Mouse (Mus musculus) v-Abl transformed pro-B cells (cell line): Measurements from ENCODE around the gene Grhl1.
"Not testable (repeated sequence)": the region's sequence is repeated elsewhere in the genome, so short reads cannot be mapped to it uniquely, and the experiment has no call there.

Experiments used
- in situ Hi-C, 2 experiments: fragments of 400-800 bp; cut with MboI; formaldehyde crosslinking; loops; one replicate each; pipeline ENCODE4 v1.15.1; 2025; ENCODE audit not compliant: unreplicated experiment in 2 of 2

The Grhl1 gene

DNA sequence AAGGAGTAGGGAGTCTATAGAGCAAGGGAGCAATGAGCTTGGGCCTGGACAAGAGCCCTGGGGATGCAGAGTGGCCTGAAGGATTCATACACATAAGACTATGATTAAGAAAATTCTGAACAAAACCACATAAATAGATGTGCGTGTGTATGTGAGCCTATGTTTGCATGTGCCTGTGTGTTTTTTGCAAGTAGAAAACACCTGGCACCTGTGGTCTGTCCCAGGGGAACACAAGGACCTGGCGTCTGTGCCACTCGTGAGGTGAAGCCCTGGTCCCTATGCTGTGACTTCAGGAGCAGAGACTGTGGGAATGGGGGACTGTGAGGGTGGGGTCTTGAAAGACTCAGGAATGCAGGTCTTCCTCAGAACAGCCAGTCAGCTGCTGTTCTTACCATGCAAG is 62.6 kb downstream of the Grhl1 start:
- in situ Hi-C loops = no loop called here

DNA sequence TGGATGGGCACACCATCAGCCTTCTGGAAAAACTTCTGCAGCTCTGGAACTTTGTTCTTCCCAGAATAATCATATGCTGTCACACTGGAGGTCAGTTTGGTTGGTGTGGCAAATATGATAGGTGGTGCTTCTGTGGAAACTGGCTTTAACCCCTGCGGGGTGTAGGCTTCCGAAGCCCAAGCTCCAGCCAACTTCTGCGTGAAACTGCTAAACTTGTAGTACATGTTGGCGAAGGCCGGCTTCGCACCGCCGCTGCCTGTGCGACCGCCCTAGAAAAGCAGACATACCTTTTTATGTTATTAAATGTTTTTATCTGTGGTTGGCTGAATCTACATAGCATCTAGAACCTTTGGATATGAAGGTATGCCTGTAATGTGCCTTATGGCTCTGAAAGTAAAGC is 66.7 kb downstream of the Grhl1 start:
- in situ Hi-C loops = not testable (repeated sequence)

DNA sequence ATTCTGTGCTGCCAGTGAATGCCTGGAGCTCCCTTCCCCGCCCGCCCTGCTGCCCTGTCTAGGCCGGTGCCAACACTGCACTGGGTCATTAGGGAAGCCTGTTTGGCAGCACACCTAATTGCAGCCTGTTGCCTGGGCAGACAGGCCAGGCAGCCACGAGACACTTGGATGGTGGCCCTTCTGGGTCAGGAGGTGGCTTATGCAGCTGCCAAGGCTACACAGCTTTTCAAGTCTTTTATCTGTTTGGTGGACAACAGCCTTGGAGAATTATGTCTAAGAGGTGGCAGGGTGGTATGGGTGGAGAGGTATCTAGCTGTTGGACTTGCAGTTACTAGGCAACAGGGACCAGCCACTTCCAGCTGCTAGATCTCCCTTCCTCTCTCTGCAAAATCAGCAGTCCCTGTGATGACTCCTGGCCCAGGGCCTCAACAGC is 70.3 kb downstream of the Grhl1 start:
- in situ Hi-C loops = no loop called here

DNA sequence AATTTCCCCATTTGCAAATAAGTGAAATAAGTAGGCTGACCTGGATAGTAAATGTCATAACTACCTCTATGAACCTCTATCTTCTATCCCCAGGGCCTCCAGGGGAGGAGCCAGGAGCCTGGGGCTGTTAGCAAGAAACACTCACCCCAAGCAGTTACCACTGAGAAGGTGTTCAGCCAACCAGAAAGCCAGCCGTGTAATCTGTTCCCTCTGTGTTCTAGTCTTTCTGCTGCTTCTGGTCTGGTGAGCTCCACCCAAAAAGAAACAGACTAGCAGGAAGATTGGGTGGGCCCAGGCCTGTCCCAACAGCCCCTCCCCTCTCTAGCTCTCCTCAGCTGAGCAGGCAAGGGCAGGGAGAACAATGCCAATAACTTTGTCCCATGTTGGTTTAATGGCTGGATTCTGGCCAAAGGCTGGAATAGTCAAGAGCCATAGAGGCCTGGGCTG is 72.1 kb downstream of the Grhl1 start:
- in situ Hi-C loops = no loop called here

DNA sequence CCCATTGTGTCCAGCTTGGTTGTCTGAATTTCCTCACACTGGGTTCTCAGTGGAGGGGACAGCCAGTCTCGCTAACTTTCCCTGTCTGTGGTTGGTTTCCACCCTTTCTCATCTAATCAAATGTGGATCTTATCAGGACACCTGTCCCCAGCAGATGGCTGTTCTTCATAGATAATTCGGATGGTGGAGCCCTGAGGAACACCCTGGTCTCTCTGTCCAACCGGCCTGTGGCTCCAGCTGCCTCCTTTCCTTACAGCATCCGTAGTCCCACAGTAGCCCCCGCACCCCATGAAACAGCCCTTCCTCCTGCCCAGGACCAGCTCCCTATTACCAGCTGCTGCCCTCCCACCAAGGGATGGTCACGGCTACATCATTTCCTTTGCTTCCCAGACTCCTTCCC is 73.8 kb downstream of the Grhl1 start:
- in situ Hi-C loops = no loop called here

DNA sequence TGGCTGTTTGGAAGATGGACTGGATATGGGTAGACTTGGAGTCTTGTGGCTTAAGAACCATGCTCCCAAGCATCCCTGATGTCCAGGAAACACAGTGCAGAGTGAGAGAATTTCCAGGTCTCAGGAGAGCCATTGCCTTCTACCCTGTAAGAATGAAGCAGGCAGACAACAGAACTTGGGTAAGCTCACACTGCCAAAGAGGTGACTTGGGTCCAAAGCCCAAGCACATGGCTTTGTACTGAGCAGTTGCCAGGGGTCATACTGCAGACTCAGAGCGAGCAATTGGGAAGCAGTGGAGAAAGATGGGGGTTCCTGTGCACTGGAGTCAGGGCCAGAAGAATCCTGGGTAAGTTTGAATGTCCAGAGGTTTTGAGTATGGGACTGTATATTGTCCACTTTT is 76.0 kb downstream of the Grhl1 start:
- in situ Hi-C loops = no loop called here

DNA sequence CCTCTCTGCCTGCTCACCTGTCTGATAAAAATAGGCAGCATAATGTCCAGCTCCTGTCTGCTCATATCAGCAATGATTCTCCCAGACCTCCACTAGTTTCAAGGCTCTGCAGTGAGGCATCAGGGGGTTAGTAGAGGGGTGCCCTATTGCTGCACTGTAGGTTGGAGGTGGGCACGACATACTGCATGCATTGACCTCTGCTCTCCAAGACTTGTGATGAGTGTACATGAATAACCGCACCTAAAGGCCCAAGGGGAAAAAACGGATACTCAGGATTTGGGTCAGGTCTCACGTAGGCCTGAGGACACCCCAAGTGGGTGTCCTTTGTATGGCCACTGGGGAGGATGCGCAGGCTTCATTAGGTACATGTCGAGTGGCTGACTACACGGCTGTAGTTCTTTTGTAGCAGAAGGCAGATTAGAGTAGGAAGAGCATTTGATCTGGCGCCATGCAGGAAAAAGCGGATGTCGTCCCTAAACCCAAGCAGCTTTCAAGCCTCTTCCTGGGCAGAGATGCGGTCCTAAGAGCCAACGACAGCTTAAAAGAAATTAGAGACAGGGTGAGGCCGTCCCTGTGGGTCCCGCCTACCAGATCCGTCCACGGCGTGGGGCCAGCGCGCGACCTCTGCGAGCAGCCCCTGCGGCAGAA is 78.5 kb downstream of the Grhl1 start:
- in situ Hi-C loops = no loop called here

DNA sequence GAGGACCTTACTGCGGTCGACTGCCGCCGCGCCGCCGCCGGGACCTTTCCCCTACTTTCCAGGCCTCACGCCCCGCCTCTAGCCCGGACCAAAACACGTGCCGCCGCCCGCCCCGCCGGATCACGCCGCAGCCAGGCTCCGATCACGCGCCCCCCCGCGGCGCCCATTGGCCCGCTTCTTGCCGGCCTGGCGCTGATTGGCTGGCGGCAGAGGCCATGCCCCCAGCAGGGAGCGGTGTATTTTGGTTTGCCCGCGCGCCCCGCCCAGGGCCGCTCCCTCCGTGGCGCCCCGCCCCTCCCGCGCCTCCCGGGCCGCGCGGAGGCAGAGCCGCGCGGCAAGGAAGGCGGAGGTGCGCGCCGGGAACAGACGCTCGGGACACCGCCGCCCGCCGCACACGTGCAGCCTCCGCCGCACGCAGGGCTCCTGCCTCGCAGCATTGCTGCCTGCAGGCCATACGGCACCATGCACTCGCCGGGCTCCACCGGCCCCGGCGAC is 79.0 kb downstream of the Grhl1 start, which contains the start of gene Klf11:
TSS of gene Klf11 (plus strand) at position 212 of the 495 bp plus-strand sequence.
- in situ Hi-C loops = no loop called here

DNA sequence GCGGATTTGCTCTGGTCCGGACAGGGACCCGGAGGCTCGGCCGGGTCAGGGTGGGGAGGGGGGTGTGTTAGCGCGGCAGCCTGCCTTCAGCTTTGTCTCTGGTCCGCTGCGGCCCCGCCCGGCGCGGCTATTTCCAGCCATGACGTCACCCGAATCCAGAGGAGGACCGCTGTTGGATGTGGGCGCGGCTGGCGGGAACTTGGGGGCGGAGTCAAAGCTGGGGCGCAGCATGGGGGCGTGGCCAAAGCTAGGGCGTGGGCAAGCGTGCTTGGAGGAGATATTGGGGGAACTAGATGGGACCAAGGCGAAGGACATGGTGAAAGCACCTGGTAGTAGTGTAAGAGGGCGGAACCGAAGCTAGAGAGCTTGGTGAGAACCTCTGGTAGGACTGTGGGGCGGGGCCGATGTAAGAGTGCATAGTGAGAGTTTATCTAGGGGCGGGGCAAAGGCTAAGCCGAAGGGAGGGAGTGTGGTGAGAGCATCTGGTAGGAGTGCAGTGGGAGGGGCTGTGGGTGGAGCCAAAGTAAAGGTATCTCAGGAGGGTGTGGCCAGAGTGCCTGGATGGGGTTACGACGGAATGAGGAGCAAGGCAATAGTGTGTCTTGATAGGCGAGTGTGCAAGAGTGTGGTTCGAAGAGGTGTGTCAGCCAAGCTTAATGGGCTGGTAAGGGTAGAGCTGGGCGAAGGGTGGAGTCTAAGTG is 79.7 kb downstream of the Grhl1 start:
- in situ Hi-C loops = no loop called here

DNA sequence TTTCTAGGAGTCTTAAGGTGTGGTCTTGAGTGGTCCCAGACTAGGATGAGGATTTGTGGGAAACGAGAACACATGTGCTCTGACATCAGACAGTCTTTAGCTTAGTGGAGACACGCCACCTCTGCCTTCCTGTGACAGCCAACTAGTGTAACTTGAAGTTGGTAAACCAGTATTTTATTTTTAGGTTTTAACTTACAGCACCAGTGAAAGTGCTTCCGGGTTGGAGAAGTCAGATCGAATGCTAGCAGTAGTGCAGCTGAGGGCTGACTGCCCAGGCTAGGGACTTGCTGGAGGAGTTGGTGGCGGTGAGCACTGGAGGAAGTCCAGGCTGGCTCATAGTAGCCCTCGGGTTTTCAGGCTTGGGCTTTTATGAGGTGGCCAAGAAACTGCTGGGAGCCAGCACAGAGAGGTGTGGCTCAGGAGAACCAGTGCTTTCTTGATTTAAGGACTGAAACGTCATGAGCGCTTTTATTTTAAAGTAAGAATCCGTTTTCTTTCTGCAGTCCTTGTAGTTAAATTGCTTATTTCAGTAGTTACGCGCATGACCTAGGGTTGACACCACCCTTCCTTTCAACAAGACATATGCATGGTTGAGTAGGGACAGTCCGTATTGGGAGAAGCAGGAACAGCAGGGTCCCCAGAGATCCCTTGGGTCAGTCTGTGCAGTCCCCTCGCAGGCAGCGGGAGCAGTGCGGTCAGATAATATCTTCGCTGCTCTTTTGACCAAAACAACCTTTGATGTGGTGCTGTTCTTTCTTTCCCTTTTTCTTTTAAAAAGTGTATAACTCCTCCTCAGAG is 82.2 kb downstream of the Grhl1 start:
- in situ Hi-C loops = no loop called here

DNA sequence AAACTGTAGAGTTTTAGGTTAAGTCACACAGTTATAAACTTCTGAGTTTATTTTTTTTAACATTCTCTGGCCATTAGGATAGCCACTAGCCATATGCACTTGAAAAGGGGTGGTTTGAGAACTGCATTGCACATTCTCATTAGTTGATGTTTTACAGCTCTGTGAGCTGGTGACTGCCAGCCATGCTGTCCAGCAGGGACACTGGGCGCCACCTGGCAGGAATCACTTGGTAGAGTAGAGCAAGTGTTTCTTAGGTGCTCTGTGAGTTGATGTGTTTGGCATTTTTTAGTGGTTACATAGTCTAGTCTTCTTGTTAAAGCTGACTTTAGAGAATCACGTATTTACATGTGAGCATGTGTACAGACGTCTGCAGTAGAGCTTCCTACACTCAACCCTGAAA is 84.4 kb downstream of the Grhl1 start:
- in situ Hi-C loops = no loop called here

DNA sequence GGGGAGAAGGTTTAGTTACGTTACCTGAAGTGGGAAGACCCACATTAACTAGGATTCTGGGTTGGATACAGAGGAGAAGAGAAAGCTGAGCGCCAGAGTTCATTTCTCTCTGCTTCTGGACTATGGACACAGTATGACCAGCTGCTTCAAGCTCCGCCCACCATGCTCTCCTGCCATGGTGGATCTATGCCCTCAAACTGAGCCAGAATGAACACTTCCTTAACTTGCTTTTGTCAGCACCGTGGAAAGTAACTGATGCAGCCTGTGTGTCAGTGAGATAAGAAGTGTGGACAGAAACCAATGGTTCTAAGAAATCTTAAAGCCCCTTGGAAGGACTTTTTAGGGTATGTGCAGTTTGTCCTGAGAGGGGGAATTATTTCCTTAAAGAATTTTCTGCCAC is 86.9 kb downstream of the Grhl1 start:
- in situ Hi-C loops = no loop called here

DNA sequence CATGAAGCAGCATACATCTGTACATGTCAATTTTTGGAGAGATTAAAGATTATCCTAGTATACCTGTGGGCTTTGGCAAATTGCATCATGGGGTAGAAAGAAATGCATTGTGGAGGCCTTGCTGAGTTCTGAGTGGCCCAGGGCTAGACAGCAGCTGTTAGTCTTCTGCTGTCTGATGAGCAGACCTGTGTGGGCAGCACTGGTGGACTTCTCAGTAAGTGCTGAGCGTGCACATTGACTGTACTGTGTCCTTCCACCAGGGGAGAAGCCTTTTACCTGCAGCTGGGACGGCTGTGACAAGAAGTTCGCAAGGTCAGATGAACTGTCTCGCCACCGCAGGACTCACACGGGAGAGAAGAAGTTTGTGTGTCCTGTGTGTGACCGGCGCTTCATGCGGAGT is 87.8 kb downstream of the Grhl1 start:
- in situ Hi-C loops = no loop called here

DNA sequence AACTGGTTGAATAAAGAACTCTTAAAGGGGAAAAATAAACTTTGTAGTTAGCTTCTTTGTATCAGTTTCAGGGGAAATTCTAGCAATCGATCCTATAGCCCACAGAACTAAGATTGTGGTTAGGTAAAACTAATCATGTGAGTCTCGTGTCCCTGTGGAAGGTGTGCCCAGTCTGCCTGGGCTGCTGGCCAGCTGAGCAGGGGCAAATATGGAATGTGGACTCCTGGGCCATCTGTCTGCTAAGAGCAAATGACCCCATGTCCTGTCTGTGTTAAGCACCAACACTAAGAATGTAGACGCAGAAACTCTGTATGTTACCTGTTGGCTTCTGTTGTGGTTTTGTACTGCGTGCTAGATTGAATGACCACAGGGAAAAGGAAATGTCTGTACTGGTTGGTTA is 89.0 kb downstream of the Grhl1 start:
- in situ Hi-C loops = no loop called here

DNA sequence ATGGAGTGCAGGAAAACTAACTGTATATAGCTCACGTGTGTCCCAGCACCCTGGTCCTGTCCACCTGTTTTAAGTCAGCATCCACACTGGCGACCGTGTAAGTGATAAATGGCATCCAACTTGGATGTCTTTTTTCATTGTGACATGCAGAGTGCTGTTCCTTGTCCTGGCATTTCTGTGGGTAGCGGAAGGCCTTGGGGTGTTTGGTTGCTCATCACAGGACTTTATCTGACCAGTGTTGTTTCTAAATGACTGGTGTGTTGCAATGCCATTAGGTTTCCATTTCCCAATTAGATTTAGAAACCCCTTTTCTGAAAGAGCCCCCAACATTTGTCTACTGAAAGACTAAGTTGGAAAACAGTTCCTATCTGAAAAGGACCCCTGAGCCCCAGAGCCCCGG is 90.0 kb downstream of the Grhl1 start:
- in situ Hi-C loops = no loop called here
